Mouse (Mus musculus): ENCODE results near the gene Zcchc24. TPM values are rescaled to one million over a fixed set of nuclear protein-coding genes. Genes with fewer than 3 reads are reported as not detected.

Zcchc24 gene
- polyA plus RNA-seq, 1 experiment from 2014 or later: 6.6 TPM

DNA sequence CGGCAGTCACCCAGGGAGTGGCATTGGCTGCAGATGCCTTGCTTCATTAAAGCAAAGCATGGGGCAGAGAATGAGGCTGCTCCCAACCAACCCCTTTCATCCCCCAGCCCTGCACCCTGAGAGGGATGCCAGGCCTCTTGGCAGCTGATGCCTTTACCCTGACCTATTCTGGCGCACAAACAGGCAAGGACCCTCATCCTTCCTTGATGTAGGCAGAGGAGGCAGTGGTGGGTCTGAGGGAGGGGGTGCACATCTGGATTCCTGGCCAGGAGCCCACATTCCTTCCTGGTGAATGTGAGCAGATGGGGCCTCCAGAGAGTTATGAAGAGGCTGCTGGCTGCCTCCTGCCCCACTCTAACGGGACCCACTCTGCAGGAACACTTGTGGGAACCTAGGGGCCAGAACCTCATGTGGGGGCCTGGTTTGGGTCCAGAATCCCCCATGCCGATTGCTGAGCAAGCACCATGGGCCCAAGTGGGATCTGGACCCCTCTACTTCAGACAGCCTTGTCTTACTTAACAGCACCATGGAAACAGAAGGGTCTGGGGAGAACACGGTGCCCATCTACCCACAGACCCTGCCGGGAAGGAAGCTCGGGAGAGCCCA lies 12.4 kb downstream of the Zcchc24 start:
- Histone ChIP-seq H3K27me3 (no peaks in the 10 kb centered on the region; the same call in 1 of the 2 replicates), H3K4me3 (no peak overlapping the region), H3K36me3 (ENCODE audit: poor library complexity, severe bottlenecking) (no peaks in the 10 kb centered on the region), H3K27ac (no peak overlapping the region), H3K4me2 (no peak overlapping the region), H3K9me3 (replicated peaks) (no peaks in the 10 kb centered on the region), H3K4me1 (peaks cover 9% of the 10 kb centered on the region), H3K9ac (no peak overlapping the region)
- 73% methylated on average over 7 of the region's 7 CpGs for WGBS
- ATAC-seq: 0 out of 2 replicates have a peak, but pooled peaks have one; percentile 45

DNA sequence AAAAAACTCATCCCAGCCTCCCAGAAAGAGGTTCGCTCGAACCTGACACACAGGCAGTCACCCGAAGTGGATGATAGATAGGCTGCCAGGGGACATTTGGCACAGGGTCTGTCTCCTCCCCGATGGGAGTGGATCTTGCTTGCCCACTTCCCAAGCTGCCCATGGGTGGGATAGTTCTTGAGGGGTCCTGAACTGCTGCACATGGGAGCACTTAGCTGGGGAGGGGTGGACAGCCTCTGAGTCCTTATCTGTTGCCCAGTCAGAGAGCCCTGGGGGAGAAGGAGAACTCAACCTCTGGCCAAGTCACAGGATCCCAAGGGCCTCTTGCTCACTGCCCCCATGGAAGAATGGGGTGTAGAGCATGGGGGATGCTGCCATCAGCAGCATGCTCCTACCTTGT lies 13.3 kb downstream of the Zcchc24 start:
- ATAC-seq: no peak
- H3K36me3 ChIP-seq (ENCODE audit: poor library complexity, severe bottlenecking): no peaks in the 10 kb centered on the region
- no peaks in the 10 kb centered on the region for H3K9me3 ChIP-seq (replicated peaks)
- H3K4me1 ChIP-seq: peaks cover 9% of the 10 kb centered on the region
- no peak overlapping the region for H3K27ac ChIP-seq
- WGBS: 61% methylated on average over 4 of the region's 4 CpGs
- H3K27me3 ChIP-seq: no peaks in the 10 kb centered on the region; the same call in 1 of the 2 replicates
- no peak overlapping the region for H3K4me2 ChIP-seq
- no peak overlapping the region for H3K4me3 ChIP-seq
- H3K9ac ChIP-seq: no peak overlapping the region

GRCm38 (mm10) chr14:25754531-25755484 lies 14.0 kb downstream of the Zcchc24 start:
- no peak for ATAC-seq
- no peak overlapping the region for H3K9ac ChIP-seq
- H3K36me3 ChIP-seq (ENCODE audit: poor library complexity, severe bottlenecking): no peaks in the 10 kb centered on the region
- WGBS: 45% methylated on average over 19 of the region's 19 CpGs
- H3K27me3 ChIP-seq: no peaks in the 10 kb centered on the region; the same call in 1 of the 2 replicates
- H3K4me1 ChIP-seq: peaks cover 9% of the 10 kb centered on the region
- no peak overlapping the region for H3K4me2 ChIP-seq
- H3K4me3 ChIP-seq: no peak overlapping the region
- no peak overlapping the region for H3K27ac ChIP-seq
- H3K9me3 ChIP-seq (replicated peaks): no peaks in the 10 kb centered on the region

DNA sequence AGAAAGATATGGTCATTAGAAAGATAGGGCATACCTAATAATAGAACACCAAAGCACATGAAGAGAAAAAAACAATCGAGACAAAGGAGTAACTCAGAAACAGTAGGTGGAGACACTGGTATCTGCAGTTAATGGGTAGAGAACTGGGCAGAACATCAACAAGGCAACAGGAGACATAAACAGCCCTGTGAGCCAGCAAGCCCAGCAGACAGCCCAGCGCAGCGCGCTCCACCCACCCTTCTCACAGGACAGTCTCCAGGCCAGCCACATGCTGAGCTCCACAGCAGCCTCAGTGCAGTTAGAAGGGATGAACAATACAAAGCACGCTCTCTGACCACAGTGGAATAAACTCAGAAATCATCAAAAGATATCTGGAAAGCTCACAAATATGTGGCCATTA lies 15.8 kb downstream of the Zcchc24 start:
- no peak overlapping the region for H3K9ac ChIP-seq
- no peaks in the 10 kb centered on the region for H3K36me3 ChIP-seq (ENCODE audit: poor library complexity, severe bottlenecking)
- WGBS: 38% methylated on average over 5 of the region's 5 CpGs
- peaks cover 9% of the 10 kb centered on the region for H3K4me1 ChIP-seq
- H3K27me3 ChIP-seq: no peaks in the 10 kb centered on the region; the same call in 1 of the 2 replicates
- no peaks in the 10 kb centered on the region for H3K9me3 ChIP-seq (replicated peaks)
- no peak for ATAC-seq
- H3K4me2 ChIP-seq: no peak overlapping the region
- H3K4me3 ChIP-seq: no peak overlapping the region
- H3K27ac ChIP-seq: no peak overlapping the region

- H3K27ac ChIP-seq: no peak overlapping the region
- no peak for ATAC-seq
- H3K9ac ChIP-seq: no peak overlapping the region
- no peak overlapping the region for H3K4me2 ChIP-seq
- no peaks in the 10 kb centered on the region for H3K9me3 ChIP-seq (replicated peaks)
- H3K4me3 ChIP-seq: no peak overlapping the region
- no peaks in the 10 kb centered on the region for H3K36me3 ChIP-seq (ENCODE audit: poor library complexity, severe bottlenecking)
- no peaks in the 10 kb centered on the region for H3K4me1 ChIP-seq
- 93% methylated on average over 5 of the region's 5 CpGs for WGBS
- H3K27me3 ChIP-seq: no peaks in the 10 kb centered on the region; the same call in 1 of the 2 replicates
Measured at GRCm38 (mm10) chr14:25751067-25751466, 17.8 kb downstream of the Zcchc24 start.

DNA sequence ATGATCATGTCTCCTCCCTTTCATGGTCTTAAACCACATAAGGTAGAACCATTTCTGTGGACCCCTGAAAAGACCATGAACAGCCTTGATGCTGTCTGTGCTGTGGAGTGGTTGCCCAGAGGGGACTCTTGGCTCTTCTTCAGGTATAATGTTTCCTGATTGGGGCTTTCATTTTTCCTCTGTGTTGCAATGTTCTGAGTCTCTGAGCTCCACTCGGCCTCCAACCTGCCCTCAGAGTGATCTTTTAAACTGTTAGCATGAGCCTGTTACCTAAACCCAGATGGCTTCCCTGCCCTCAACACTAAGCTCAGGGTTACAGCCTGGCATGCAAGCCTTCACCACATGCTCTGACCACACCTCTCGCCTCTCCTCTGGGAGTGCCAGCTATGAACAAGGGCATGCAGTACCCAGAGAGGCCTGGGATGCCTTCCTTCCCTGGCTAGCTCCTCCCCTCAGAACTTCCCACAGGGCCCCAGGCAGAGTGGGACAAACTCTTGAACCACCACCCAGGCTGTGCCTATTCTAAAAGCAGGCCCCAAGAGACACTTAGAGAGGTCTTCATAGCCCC lies 18.3 kb downstream of the Zcchc24 start:
- no peak overlapping the region for H3K4me3 ChIP-seq

GRCm38 (mm10) chr14:25749143-25749909 lies 19.5 kb downstream of the Zcchc24 start:
- no peaks in the 10 kb centered on the region for H3K4me1 ChIP-seq
- 56% methylated on average over 13 of the region's 13 CpGs for WGBS

More for the DNA sequence above, 18.3 kb downstream of the Zcchc24 start:
- Histone ChIP-seq H3K27ac (no peak overlapping the region), H3K27me3 (no peaks in the 10 kb centered on the region; the same call in 1 of the 2 replicates), H3K36me3 (ENCODE audit: poor library complexity, severe bottlenecking) (no peaks in the 10 kb centered on the region), H3K4me2 (no peak overlapping the region), H3K9me3 (replicated peaks) (no peaks in the 10 kb centered on the region), H3K9ac (no peak overlapping the region), H3K4me1 (no peaks in the 10 kb centered on the region)
- 87% methylated on average over 2 of the region's 2 CpGs for WGBS
- ATAC-seq: no peak

DNA sequence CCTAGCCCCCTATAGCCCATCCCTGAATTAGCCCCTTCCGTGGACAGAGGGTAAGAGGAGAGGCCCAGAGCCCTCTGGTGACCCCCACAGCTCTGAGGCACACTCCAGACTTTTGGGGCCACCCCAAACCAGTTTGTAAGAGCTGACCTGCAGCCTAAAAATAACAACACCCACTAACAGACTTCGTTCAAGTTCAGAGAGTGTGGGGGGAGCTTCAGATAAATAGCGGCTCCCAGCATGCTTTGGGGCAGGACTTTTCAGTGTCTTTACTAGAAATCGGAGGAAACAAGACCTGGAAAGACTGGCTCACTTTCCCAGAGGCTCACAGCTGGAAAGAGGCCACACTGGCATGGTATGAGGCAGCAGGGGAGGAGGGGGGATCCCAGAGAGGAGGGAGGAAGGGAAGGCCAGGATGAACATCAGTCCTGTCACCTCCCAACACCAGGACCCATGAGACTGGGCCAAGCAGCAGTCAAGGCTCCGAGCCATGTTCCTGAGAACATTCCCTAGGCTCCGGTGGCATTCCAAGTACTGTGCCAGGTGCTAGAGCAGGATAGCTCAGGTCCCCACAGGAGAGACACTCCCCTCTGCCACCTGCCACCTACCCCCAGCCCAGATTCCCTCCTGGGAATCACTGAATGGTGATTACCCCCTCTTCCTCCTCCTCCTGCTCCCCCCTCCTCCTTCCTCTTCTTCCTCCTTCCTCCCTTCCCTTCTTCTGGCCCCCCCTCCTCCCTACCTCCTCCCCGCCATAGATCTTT lies 20.7 kb downstream of the Zcchc24 start:
- Histone ChIP-seq H3K9me3 (replicated peaks) (no peaks in the 10 kb centered on the region), H3K4me3 (no peak overlapping the region), H3K27me3 (no peaks in the 10 kb centered on the region), H3K4me2 (no peak overlapping the region), H3K27ac (no peak overlapping the region), H3K9ac (no peak overlapping the region), H3K36me3 (ENCODE audit: poor library complexity, severe bottlenecking) (no peaks in the 10 kb centered on the region), H3K4me1 (no peaks in the 10 kb centered on the region)
- ATAC-seq: no peak
- WGBS: 77% methylated on average over 7 of the region's 7 CpGs

More at GRCm38 (mm10) chr14:25749143-25749909, 19.5 kb downstream of the Zcchc24 start:
- no peaks in the 10 kb centered on the region for H3K36me3 ChIP-seq (ENCODE audit: poor library complexity, severe bottlenecking)
- H3K4me2 ChIP-seq: no peak overlapping the region
- H3K4me3 ChIP-seq: no peak overlapping the region
- ATAC-seq: no peak
- H3K9ac ChIP-seq: no peak overlapping the region
- H3K27me3 ChIP-seq: no peaks in the 10 kb centered on the region
- H3K9me3 ChIP-seq (replicated peaks): no peaks in the 10 kb centered on the region
- no peak overlapping the region for H3K27ac ChIP-seq

DNA sequence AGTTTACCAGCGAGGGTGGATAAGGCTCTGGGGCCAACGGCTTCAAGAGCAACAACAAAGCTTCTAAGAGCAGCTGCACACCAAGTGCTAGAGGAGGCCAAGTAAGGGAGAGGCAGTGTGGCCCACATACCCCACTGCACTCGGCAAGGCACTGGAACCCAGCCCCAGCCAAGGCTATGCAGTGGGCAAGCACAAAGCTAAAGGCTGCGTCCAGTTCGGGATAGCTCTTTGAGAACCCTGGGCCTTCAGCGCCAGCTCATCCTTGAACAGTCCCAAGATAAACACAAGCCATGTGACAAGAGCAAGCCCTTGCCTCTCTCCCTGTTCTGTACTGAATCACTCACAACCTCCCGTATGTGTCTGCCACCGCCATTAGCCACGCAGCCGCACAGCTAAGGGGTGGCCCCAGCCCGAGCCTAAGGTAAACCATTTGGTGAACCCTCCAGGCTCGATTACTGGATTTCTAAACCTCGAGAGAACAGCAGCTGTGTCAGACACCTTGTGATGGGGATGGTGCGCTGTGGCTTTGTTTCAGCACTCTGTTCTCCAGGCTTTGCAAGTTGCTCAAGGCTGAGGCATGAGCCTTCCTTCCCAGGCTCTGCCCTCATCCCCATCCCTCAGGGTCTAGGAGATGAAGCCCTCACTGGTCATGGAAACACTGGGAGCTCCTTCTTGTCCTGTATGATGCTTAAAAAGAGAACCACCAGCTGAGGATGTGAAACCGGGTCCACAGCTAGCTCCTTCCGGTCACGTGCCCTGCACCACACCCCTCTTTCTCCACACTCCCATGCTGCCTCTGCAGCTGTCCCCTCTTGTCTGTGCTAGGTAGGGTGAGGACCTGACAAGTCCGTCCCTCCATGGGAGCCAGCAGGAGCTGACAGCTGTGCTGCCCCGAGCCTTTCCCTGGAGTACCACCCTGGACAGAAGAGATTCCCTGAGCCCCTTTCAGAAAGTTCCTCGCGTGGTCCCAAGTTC lies 21.6 kb downstream of the Zcchc24 start:
- 86% methylated on average over 21 of the region's 21 CpGs for WGBS
- H3K9me3 ChIP-seq (replicated peaks): no peaks in the 10 kb centered on the region
- no peak overlapping the region for H3K9ac ChIP-seq
- H3K4me1 ChIP-seq: no peaks in the 10 kb centered on the region
- no peak overlapping the region for H3K4me3 ChIP-seq
- H3K27me3 ChIP-seq: no peaks in the 10 kb centered on the region
- no peak overlapping the region for H3K4me2 ChIP-seq
- no peaks in the 10 kb centered on the region for H3K36me3 ChIP-seq (ENCODE audit: poor library complexity, severe bottlenecking)
- no peak overlapping the region for H3K27ac ChIP-seq
- ATAC-seq: no peak

DNA sequence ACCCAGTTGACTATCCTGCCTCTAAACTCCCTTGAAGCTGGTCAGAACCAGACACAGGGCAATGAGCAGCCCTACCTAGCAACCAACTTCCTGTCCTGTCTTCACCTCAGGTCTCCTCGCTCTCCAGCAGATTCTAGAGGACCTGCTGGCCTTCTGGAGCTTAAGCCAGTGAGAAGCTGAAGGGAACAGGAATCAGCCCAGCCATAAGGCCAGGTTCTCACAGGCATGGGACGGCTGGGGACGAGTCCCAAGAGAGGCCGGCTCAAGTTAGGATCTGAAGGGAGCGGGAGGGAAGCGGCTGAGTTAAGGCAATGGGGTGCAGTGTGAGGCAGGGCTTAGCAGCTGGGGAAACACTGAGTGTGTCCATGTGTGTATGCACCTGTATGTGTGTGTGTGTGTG lies 22.5 kb downstream of the Zcchc24 start:
- no peak for ATAC-seq
- no peak overlapping the region for H3K27ac ChIP-seq
- no peak overlapping the region for H3K4me3 ChIP-seq
- H3K4me2 ChIP-seq: no peak overlapping the region
- no peaks in the 10 kb centered on the region for H3K36me3 ChIP-seq (ENCODE audit: poor library complexity, severe bottlenecking)
- 94% methylated on average over 6 of the region's 6 CpGs for WGBS
- H3K4me1 ChIP-seq: no peaks in the 10 kb centered on the region
- no peaks in the 10 kb centered on the region for H3K9me3 ChIP-seq (replicated peaks)
- no peak overlapping the region for H3K9ac ChIP-seq
- H3K27me3 ChIP-seq: no peaks in the 10 kb centered on the region
